Mouse (Mus musculus) heart, adult 2 months (tissue): ENCODE data around the gene Phc1. TPM values are rescaled to one million over a fixed set of nuclear protein-coding genes. Genes with fewer than 3 reads are reported as not detected.
"Not testable (repeated sequence)": the region's sequence is repeated elsewhere in the genome, so short reads cannot be mapped to it uniquely, and the experiment has no call there.

ENCODE experiments used
- DNase-seq, 2 experiments: peaks; one replicate each; pipeline ENCODE4 v3.0.0; 2021
- H3K27ac ChIP-seq: fragments of 200-600 bp; 2 replicates; pipeline ENCODE4 v1.8.1; 2022
- H3K27me3 ChIP-seq: fragments of 200-500 bp; 2 replicates; pipeline ENCODE4 v1.6.1; 2012; ENCODE audit warnings: mild to moderate bottlenecking, low read length, inconsistent platforms, mixed read lengths; ENCODE audit not compliant: control insufficient read depth, insufficient read depth
- H3K36me3 ChIP-seq: fragments of 200-500 bp; 2 replicates; pipeline ENCODE4 v1.6.1; 2012; ENCODE audit warnings: low read length, inconsistent platforms; ENCODE audit not compliant: control insufficient read depth, insufficient read depth
- H3K4me1 ChIP-seq: fragments of 200-500 bp; 2 replicates; pipeline ENCODE4 v1.6.1; 2011; ENCODE audit warnings: low read length; ENCODE audit not compliant: control insufficient read depth, insufficient read depth
- H3K4me3 ChIP-seq: fragments of 200-600 bp; 2 replicates; pipeline ENCODE4 v1.8.1; 2022
- H3K79me2 ChIP-seq: fragments of 200-500 bp; replicated peaks from 2 replicates; pipeline ENCODE4 v1.6.1; 2012; ENCODE audit warnings: mild to moderate bottlenecking, inconsistent platforms, low read length, moderate library complexity, mixed read lengths; ENCODE audit not compliant: control insufficient read depth, insufficient read depth
- H3K9ac ChIP-seq: fragments of 200-500 bp; 2 replicates; pipeline ENCODE4 v1.6.1; 2012; ENCODE audit warnings: low read depth, mild to moderate bottlenecking, control low read depth, inconsistent platforms, low read length, mixed read lengths
- CTCF ChIP-seq: fragments of 200-600 bp; IDR thresholded peaks from 2 replicates; pipeline ENCODE4 v1.8.1; 2022; ENCODE audit warnings: antibody characterized with exemption, mild to moderate bottlenecking, moderate library complexity
- EP300 ChIP-seq: fragments of 200-500 bp; IDR thresholded peaks from 2 replicates; pipeline ENCODE4 v1.6.1; 2011; ENCODE audit warnings: low read depth, low read length, control low read depth; ENCODE audit not compliant: insufficient read depth
- POLR2A ChIP-seq: fragments of 200-500 bp; IDR thresholded peaks from 2 replicates; pipeline ENCODE4 v1.6.1; 2011; ENCODE audit warnings: mild to moderate bottlenecking, low read depth, low read length, control low read depth; ENCODE audit not compliant: insufficient read depth
- WGBS: fragments of 180-500 bp; shearing (Covaris S2); methylation state at CpG from one replicate; pipeline ENCODE4 v1.1.7; 2018; 5-methylcytosine and 5-hydroxymethylcytosine counted together
- intact Hi-C: fragments of 180-260 bp; cut with DNase I; formaldehyde crosslinking; loops from one replicate; pipeline ENCODE4 v1.15.1; 2025
- polyA plus RNA-seq: library from polyadenylated mRNA; depleted of rRNA; stranded (reverse); fragments of >200 nt; gene quantifications from 2 replicates; pipeline ENCODE4 v1.2.3, GENCODE M21; 2012
- total RNA-seq, 2 experiments: library from RNA; stranded (reverse); gene quantifications; 2 replicates each; pipeline ENCODE4 v1.2.3; 2021

Gene Phc1
- total and polyA plus RNA-seq, 3 experiments = 13.4 to 22.2 (median 17.3) TPM

DNA sequence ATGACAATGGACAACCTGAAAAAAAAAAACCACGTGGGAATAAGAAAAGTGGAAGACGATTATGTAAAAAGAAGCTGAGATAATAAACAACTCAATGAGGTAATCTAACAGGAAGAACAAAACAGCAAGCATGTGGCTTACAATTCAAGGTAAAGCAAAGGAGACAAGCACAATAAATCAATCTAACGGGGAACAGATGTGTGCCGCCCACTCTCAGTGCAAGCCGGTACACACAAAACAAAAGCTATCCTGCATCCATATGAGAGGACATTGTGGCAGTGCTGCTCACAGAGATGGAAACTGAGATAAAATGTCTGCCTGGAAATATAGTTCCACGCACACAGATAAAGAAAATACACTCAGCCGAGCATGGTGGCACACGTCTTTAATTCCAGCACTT, 41.7 kb upstream of the Phc1 start:
- TF ChIP-seq CTCF (no peak), POLR2A (no peak), EP300 (no peak)
- DNase-seq = no peak
- H3K27ac ChIP-seq = no peak overlapping the region
- H3K27me3 ChIP-seq = peaks cover 1% of the 10 kb centered on the region; the same call in 1 of the 2 replicates
- no peak overlapping the region for H3K4me3 ChIP-seq
- H3K79me2 ChIP-seq = no peaks in the 10 kb centered on the region
- intact Hi-C loops = no loop called here
- no peaks in the 10 kb centered on the region for H3K4me1 ChIP-seq
- 75% methylated on average over 8 of the region's 8 CpGs for WGBS
- H3K9ac ChIP-seq = no peak overlapping the region
- H3K36me3 ChIP-seq = no peaks in the 10 kb centered on the region

DNA sequence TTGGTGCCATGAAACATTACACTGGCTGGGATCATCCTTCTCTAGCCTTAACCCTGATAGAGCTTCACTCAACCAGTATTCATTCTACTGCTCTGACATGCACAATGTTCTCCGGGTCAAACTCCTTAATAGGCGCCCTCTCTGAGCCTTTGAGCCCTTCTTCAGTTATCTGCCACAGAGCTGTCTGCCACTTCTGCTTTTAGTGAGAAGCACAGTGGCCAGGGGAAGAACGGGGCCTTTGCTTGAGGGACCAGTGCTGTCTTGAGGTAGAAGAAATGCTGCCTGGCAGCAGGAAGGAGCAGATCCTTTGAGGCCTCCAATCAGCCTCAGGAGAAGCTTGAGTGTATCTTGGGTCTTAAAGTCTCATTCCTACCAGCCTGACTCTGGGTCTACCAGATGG, 27.9 kb upstream of the Phc1 start:
- H3K27ac ChIP-seq = no peak overlapping the region
- no peak overlapping the region for H3K9ac ChIP-seq
- intact Hi-C loops = no loop called here
- H3K79me2 ChIP-seq = no peaks in the 10 kb centered on the region
- 63% methylated on average over 3 of the region's 3 CpGs for WGBS
- H3K27me3 ChIP-seq = no peaks in the 10 kb centered on the region
- no peaks in the 10 kb centered on the region for H3K4me1 ChIP-seq
- DNase-seq = no peak
- no peak overlapping the region for H3K4me3 ChIP-seq
- TF ChIP-seq CTCF = no peak
- TF ChIP-seq EP300 = no peak
- no peak for TF ChIP-seq POLR2A
- H3K36me3 ChIP-seq = no peaks in the 10 kb centered on the region

DNA sequence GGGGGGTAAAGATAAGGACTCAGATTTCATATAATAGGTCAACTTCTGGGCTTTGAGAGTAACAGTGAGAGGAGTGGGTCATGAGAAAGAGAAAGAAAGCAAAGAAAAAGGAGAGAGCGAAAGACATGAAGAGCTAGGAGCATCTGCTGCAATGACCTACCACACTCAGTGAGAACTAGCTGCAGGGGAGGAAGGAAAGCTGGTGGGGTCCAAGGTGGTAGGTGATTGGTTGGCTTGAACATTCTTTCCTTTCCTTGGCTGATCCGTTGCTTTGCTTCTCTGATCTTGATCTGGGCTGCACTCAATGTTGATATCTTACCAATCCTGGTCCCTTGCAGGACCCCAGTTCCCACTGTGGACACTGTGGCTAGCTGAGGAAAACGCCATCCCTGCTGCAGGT, 26.6 kb upstream of the Phc1 start:
- H3K4me3 ChIP-seq = no peak overlapping the region
- no peaks in the 10 kb centered on the region for H3K36me3 ChIP-seq
- H3K9ac ChIP-seq = no peak overlapping the region
- H3K27ac ChIP-seq = no peak overlapping the region
- no peak for DNase-seq
- TF ChIP-seq EP300 (no peak), POLR2A (no peak), CTCF (no peak)
- H3K4me1 ChIP-seq = no peaks in the 10 kb centered on the region
- no peaks in the 10 kb centered on the region for H3K27me3 ChIP-seq
- intact Hi-C loops = no loop called here
- WGBS = 47% methylated on average over 3 of the region's 3 CpGs
- H3K79me2 ChIP-seq = no peaks in the 10 kb centered on the region

DNA sequence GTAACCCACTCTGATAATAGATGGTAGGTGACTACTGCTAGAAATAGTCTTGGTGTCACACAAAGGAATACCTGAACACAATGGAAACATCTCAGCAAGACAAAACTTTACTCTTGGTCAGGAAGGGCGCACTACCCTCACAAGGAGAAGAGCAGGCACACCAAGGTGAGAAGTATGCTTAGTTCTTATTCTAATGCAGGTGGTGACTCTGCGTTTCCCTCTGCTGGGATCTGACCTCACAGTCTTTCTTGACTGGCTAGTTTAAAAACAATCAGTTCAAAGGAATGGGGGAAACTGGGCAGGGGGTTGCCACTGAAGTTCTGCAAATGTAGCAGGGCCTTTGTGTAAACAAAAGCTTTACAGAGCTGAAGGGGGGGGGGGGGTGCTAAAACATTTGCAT, 25.9 kb upstream of the Phc1 start:
- no peak overlapping the region for H3K27ac ChIP-seq
- H3K27me3 ChIP-seq = no peaks in the 10 kb centered on the region
- H3K4me1 ChIP-seq = no peaks in the 10 kb centered on the region
- H3K36me3 ChIP-seq = no peaks in the 10 kb centered on the region
- H3K79me2 ChIP-seq = no peaks in the 10 kb centered on the region
- no peak overlapping the region for H3K4me3 ChIP-seq
- DNase-seq = no peak
- WGBS = 47% methylated on average over 2 of the region's 2 CpGs
- TF ChIP-seq CTCF = no peak
- no peak for TF ChIP-seq EP300
- no peak for TF ChIP-seq POLR2A
- H3K9ac ChIP-seq = no peak overlapping the region
- intact Hi-C loops = no loop called here

DNA sequence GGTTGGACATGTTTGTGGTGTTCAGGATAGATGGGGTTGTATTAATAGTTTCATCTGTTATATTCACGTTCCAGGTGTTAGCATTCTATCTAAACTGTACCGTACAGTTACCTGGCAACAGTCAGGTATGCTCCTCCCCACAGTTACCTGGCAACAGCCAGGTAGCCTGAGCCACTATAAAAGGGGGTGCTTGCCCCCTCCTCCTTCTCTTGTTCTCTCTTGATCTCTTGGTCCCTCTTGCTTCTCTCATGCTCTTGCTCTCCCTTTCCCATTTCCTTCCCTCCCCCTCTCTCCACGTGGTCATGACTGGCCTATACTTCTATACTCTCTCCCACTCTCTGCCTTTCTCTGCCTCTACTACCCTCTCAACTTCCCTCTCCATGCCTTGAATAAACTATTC, 25.3 kb upstream of the Phc1 start:
- WGBS = 50% methylated on average over 3 of the region's 3 CpGs
- Histone ChIP-seq H3K79me2 (no peaks in the 10 kb centered on the region), H3K27me3 (no peaks in the 10 kb centered on the region), H3K36me3 (no peaks in the 10 kb centered on the region), H3K4me1 (no peaks in the 10 kb centered on the region), H3K4me3 (no peak overlapping the region), H3K9ac (no peak overlapping the region), H3K27ac (no peak overlapping the region)
- TF ChIP-seq EP300 = no peak
- TF ChIP-seq POLR2A = no peak
- no peak for TF ChIP-seq CTCF
- no peak for DNase-seq
- intact Hi-C loops = no loop called here

DNA sequence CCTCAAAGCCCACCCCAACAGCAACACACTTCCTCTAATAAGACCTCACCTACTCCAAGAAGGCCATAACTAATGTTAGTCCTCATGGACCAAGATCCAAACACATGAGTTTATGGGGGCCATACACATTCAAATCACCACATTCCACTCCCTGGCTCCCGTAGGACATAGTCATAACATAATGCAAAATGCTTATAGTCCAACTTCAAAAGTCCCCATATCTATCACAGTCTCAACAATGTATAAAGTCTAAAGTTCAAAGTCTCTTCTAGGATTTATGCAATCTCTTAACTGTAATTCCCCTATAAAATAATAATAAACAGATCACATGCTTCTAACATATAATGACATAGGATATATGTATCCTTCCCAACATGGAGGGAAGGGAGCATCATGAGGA, 16.7 kb upstream of the Phc1 start:
- Histone ChIP-seq H3K4me1 (no peaks in the 10 kb centered on the region), H3K27ac (no peak overlapping the region), H3K4me3 (no peak overlapping the region), H3K79me2 (no peaks in the 10 kb centered on the region), H3K36me3 (no peaks in the 10 kb centered on the region), H3K9ac (no peak overlapping the region), H3K27me3 (no peaks in the 10 kb centered on the region)
- TF ChIP-seq CTCF (no peak), POLR2A (no peak), EP300 (no peak)
- no peak for DNase-seq
- WGBS = 87% methylated on average over 1 of the region's 1 CpGs
- intact Hi-C loops = no loop called here

DNA sequence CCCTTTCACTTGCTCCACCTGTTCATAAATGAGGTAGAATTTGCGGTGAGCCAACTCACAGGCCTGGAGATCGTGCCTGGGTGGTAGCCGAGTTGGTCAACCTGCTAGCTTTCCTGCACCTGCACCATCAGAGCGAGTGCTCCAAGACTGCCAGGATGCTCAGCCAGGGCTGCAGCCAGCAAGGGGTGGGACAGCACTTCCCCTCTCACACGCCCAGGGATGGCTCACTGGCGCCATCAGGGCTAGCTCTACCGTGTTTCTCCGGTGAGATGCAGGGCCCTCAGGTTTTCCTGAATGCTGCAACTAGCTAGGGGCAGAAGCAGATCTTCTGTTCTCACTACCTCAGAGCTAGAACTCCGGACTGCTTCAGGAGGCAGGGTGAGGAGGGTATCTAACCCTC, 15.5 kb upstream of the Phc1 start:
- no peaks in the 10 kb centered on the region for H3K4me1 ChIP-seq
- TF ChIP-seq POLR2A (no peak), CTCF (no peak), EP300 (no peak)
- DNase-seq = no peak
- H3K4me3 ChIP-seq = no peak overlapping the region
- no peaks in the 10 kb centered on the region for H3K27me3 ChIP-seq
- H3K79me2 ChIP-seq = no peaks in the 10 kb centered on the region
- H3K36me3 ChIP-seq = no peaks in the 10 kb centered on the region
- no peak overlapping the region for H3K9ac ChIP-seq
- no peak overlapping the region for H3K27ac ChIP-seq
- WGBS = 47% methylated on average over 9 of the region's 9 CpGs
- intact Hi-C loops = no loop called here

DNA sequence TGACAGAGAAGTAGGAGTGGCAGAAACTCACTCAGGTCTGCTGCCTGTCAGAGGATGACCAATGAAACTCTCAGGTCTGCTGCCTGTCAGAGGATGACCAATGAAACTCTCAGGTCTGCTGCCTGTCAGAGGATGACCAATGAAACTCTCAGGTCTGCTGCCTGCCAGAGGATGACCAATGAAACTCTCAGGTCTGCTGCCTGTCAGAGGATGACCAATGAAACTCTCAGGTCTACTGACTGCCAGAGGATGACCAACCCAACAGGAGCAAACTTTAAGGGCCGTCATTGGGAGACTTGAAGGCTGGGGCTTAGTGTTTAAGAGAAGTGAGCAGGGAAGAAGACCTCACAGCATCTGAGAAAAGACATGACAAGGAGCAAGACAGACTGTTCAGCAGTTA, 7.0 kb upstream of the Phc1 start:
- H3K4me3 ChIP-seq, H3K27ac ChIP-seq, H3K79me2 ChIP-seq, H3K36me3 ChIP-seq, H3K9ac ChIP-seq, H3K27me3 ChIP-seq, intact Hi-C loops, DNase-seq, H3K4me1 ChIP-seq: not testable (repeated sequence)
- WGBS = 80% methylated on average over 1 of the region's 1 CpGs
